Mouse (Mus musculus): Measurements from ENCODE around the gene Gm11237. TPM values are rescaled to one million over a fixed set of nuclear protein-coding genes. Genes with fewer than 3 reads are reported as not detected.
"Not testable (repeated sequence)": the region's sequence is repeated elsewhere in the genome, so short reads cannot be mapped to it uniquely, and the experiment has no call there.

Gene Gm11237
- not detected in 2 replicates for total RNA-seq (2021)
- long read RNA-seq, experiment 1: 0 reads
- long read RNA-seq, experiment 2: 0 reads

- not testable (repeated sequence) for DNase-seq
Measured at GRCm38 (mm10) chr4:73622684-73623083, at the start of gene Gm11237. TSS of gene Gm11237 (plus strand) at chr4:73622984.

- peak; percentile 11 for DNase-seq
Measured at GRCm38 (mm10) chr4:73599248-73599647, 23.5 kb upstream of the Gm11237 start.

- DNase-seq: not testable (repeated sequence)
Measured at GRCm38 (mm10) chr4:73607581-73607980, 15.2 kb upstream of the Gm11237 start, which contains the start of gene Gm11238. TSS of gene Gm11238 (plus strand) at chr4:73607881.

- DNase-seq: not testable (repeated sequence)
Measured at GRCm38 (mm10) chr4:73637821-73638220, 15.0 kb downstream of the Gm11237 start, which contains the start of gene Gm11236. TSS of gene Gm11236 (plus strand) at chr4:73638121.

DNA sequence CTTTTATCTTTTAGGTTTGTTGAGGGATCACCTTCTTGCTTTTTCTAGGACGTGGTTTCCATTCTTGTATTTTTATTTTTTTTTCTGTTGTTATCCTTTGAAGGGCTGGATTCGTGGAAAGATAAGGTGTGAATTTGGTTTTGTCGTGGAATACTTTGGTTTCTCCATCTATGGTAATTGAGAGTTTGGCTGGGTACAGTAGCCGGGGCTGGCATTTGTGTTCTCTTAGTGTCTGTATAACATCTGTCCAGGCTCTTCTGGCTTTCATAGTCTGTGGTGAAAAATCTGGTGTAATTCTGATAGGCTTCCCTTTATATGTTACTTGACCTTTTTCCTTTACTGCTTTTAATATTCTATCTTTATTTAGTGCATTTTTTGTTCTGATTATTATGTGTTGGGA lies 39.1 kb downstream of the Gm11237 start:
- DNase-seq: not testable (repeated sequence)

DNA sequence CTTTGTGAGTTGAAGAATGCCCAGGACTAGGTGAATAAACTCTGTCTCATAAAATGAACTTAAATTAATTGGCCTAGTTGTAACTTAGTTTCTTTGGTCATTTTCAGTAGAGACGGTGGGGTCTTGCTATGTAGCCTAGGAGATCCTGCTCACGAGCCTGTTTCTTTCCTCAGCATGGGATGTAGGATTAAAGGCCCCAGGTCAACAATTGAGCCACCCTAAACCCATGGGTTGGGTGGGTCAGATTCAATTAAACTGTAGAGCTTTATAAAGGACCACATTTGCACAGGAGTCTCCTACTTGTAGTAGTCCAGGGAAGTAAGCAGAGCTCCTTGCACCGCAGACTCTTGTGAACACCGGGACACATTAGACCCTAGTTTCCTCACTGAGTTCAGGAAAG lies 45.3 kb downstream of the Gm11237 start, which contains the start of gene Gm11239:
Gene Gm11239 (plus strand): TSS at position 301 of the 400 bp plus-strand sequence.
- DNase-seq: not testable (repeated sequence)

Other genes with a start within 250 kb of the Gm11237 start
- not detected in 2 replicates for gene Gm11487, start 217.9 kb upstream of the Gm11237 start, total RNA-seq (2021)
- not detected in 2 replicates for gene Gm11238, start 15.1 kb upstream of the Gm11237 start, total RNA-seq (2021)
- not detected in 2 replicates for gene Gm11236, start 15.1 kb downstream of the Gm11237 start, total RNA-seq (2021)
- not detected in 2 replicates for gene Gm11239, start 45.4 kb downstream of the Gm11237 start, total RNA-seq (2021)
- not detected in 2 replicates for gene Gm428, start 60.5 kb downstream of the Gm11237 start, total RNA-seq (2021)
- gene Rasef, start 168.0 kb downstream of the Gm11237 start, total RNA-seq (2021): 0.19 and 0.26 TPM in 2 replicates

All from adrenal gland, postnatal 14 days (tissue).